Mouse (Mus musculus) forebrain, postnatal 0 days (tissue): ENCODE measurements around the gene Kcna5. TPM values are rescaled to one million over a fixed set of nuclear protein-coding genes. Genes with fewer than 3 reads are reported as not detected.

Experiments used
- ATAC-seq: fragments of 200-750 bp; cut with Nextera tagmentation; 2 replicates; pipeline ENCODE4 v1.8.0; 2017; ENCODE audit warnings: mild to moderate bottlenecking, moderate library complexity
- DNase-seq: peaks from one replicate; pipeline ENCODE4 v3.0.0-alpha.2; 2015
- H3K27ac ChIP-seq: fragments of 300-500 bp; sonication (generic); 2 replicates; pipeline ENCODE4 v1.5.1; 2014; ENCODE audit warnings: low read depth, mild to moderate bottlenecking, antibody characterized with exemption, low read length, moderate library complexity, mixed read lengths
- H3K27me3 ChIP-seq: fragments of 300-500 bp; sonication (generic); 2 replicates; pipeline ENCODE4 v1.6.1; 2014; ENCODE audit warnings: mild to moderate bottlenecking, low read length, mixed read lengths; ENCODE audit not compliant: insufficient read depth
- H3K36me3 ChIP-seq: fragments of 300-500 bp; sonication (generic); 2 replicates; pipeline ENCODE4 v1.6.1; 2014; ENCODE audit warnings: mild to moderate bottlenecking, moderate library complexity; ENCODE audit not compliant: insufficient read depth
- H3K4me1 ChIP-seq: fragments of 300-500 bp; sonication (generic); 2 replicates; pipeline ENCODE4 v1.6.1; 2014; ENCODE audit warnings: antibody characterized with exemption; ENCODE audit not compliant: insufficient read depth
- H3K4me2 ChIP-seq: fragments of 300-500 bp; sonication (generic); 2 replicates; pipeline ENCODE4 v1.6.1; 2014; ENCODE audit warnings: low read depth, mild to moderate bottlenecking, moderate library complexity
- H3K4me3 ChIP-seq: fragments of 300-500 bp; sonication (generic); 2 replicates; pipeline ENCODE4 v1.5.1; 2014; ENCODE audit warnings: low read depth, low read length, mixed read lengths
- H3K9ac ChIP-seq: fragments of 300-500 bp; sonication (generic); 2 replicates; pipeline ENCODE4 v1.6.1; 2014; ENCODE audit warnings: mild to moderate bottlenecking
- H3K9me3 ChIP-seq: fragments of 300-500 bp; sonication (generic); 2 replicates; pipeline ENCODE4 v1.6.1; 2016; ENCODE audit warnings: low read length
- CTCF ChIP-seq: sonication (generic); IDR thresholded peaks from 2 replicates; pipeline ENCODE4 v1.5.1; 2016; ENCODE audit warnings: antibody characterized with exemption, control low read depth, low read depth
- WGBS: fragments of 180-500 bp; shearing (Covaris S2); extraction: QIAGEN DNeasy Blood & Tissue Kit; methylation state at CpG from one replicate; pipeline ENCODE4 v1.1.7; 2014; 5-methylcytosine and 5-hydroxymethylcytosine counted together
- polyA plus RNA-seq: library from polyadenylated mRNA; unstranded; fragments of >200 nt; fragmentation: Nextera tagmentation; extraction: Ambion mirVana; gene quantifications from 2 replicates; pipeline ENCODE4 v1.2.1, GENCODE M21; 2015
- total RNA-seq: library from RNA; depleted of rRNA; stranded (reverse); fragments of >200 nt; gene quantifications from 2 replicates; pipeline ENCODE4 v1.2.3, GENCODE M21; 2014; rRNA removed

Gene Kcna5
- total RNA-seq (4.2 and 8.0 TPM in 2 replicates), polyA plus RNA-seq (2.4 and 3.7 TPM in 2 replicates)

- peak; percentile 90 for ATAC-seq
Measured at GRCm38 (mm10) chr6:126535208-126535910, at the start of gene Kcna5. Gene Kcna5, minus strand, starts transcription at chr6:126535412.

GRCm38 (mm10) chr6:126583075-126583474, 47.9 kb upstream of the Kcna5 start:
- peak; percentile 64 for TF ChIP-seq CTCF
- Histone ChIP-seq H3K27ac (no peak overlapping the region), H3K4me1 (no peaks in the 10 kb centered on the region), H3K27me3 (no peaks in the 10 kb centered on the region), H3K4me3 (no peak overlapping the region), H3K9me3 (no peaks in the 10 kb centered on the region), H3K4me2 (no peak overlapping the region), H3K9ac (no peak overlapping the region), H3K36me3 (no peaks in the 10 kb centered on the region)
- no peak for DNase-seq
- 66% methylated on average over 7 of the region's 7 CpGs for WGBS
- no peak for ATAC-seq

More at GRCm38 (mm10) chr6:126535208-126535910, at the start of gene Kcna5:
- Histone ChIP-seq H3K27me3 (peaks cover 9% of the 10 kb centered on the region), H3K4me3 (peak within 1 kb of the TSS; percentile 18), H3K36me3 (no peaks in the 10 kb centered on the region), H3K9me3 (no peaks in the 10 kb centered on the region), H3K9ac (peak within 1 kb of the TSS; percentile 31; the same call in 1 of the 2 replicates), H3K27ac (peak within 1 kb of the TSS; percentile 50; the same call in 1 of the 2 replicates), H3K4me2 (peak within 1 kb of the TSS; percentile 42), H3K4me1 (peaks cover 4% of the 10 kb centered on the region; the same call in 1 of the 2 replicates)
- WGBS: 4% methylated on average over 15 of the region's 15 CpGs
- TF ChIP-seq CTCF: no peak
- DNase-seq: peak; percentile 36

GRCm38 (mm10) chr6:126581632-126582031, 46.4 kb upstream of the Kcna5 start:
- H3K27ac ChIP-seq: no peak overlapping the region; the same call in 1 of the 2 replicates
- no peak for DNase-seq
- no peak overlapping the region for H3K4me2 ChIP-seq
- H3K27me3 ChIP-seq: no peaks in the 10 kb centered on the region
- TF ChIP-seq CTCF: no peak
- 74% methylated on average over 8 of the region's 8 CpGs for WGBS
- no peak overlapping the region for H3K4me3 ChIP-seq
- peak; percentile 58 for ATAC-seq
- no peaks in the 10 kb centered on the region for H3K4me1 ChIP-seq
- H3K36me3 ChIP-seq: no peaks in the 10 kb centered on the region
- H3K9ac ChIP-seq: no peak overlapping the region
- no peaks in the 10 kb centered on the region for H3K9me3 ChIP-seq

GRCm38 (mm10) chr6:126580571-126580970, 45.4 kb upstream of the Kcna5 start:
- WGBS: 81% methylated on average over 3 of the region's 3 CpGs
- ATAC-seq: no peak
- no peaks in the 10 kb centered on the region for H3K27me3 ChIP-seq
- no peak overlapping the region for H3K9ac ChIP-seq
- no peak overlapping the region for H3K4me2 ChIP-seq
- no peaks in the 10 kb centered on the region for H3K4me1 ChIP-seq
- no peaks in the 10 kb centered on the region for H3K9me3 ChIP-seq
- no peak overlapping the region for H3K4me3 ChIP-seq
- no peak for TF ChIP-seq CTCF
- no peak overlapping the region for H3K27ac ChIP-seq
- no peak for DNase-seq
- no peaks in the 10 kb centered on the region for H3K36me3 ChIP-seq

GRCm38 (mm10) chr6:126577415-126577814, 42.2 kb upstream of the Kcna5 start:
- ATAC-seq (no peak), DNase-seq (no peak)
- 82% methylated on average over 3 of the region's 3 CpGs for WGBS
- Histone ChIP-seq H3K27me3 (no peaks in the 10 kb centered on the region), H3K27ac (no peak overlapping the region), H3K9ac (no peak overlapping the region), H3K4me1 (no peaks in the 10 kb centered on the region), H3K36me3 (no peaks in the 10 kb centered on the region), H3K4me2 (no peak overlapping the region), H3K9me3 (no peaks in the 10 kb centered on the region), H3K4me3 (no peak overlapping the region)
- no peak for TF ChIP-seq CTCF

DNA sequence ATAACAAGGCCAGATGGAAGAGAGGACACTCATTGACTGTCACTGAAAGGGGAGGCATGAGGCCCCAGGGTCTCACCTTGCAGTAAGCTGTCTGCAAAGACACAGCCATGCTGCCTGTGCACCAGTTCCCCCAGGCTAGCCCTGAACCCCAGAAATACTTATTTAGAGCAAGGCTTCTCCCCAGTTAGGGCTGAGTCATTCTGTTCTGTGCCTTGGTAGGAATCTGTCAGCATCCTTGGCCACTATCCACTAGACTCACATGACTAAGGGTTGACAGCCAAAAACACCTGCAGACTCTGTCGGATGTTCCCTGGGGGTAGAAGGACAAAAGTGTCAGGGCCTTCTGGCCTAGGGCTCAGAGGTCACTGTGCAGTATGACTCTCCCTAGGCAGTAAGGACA, 41.4 kb upstream of the Kcna5 start:
- H3K9ac ChIP-seq: no peak overlapping the region
- H3K4me2 ChIP-seq: no peak overlapping the region
- no peaks in the 10 kb centered on the region for H3K36me3 ChIP-seq
- H3K4me3 ChIP-seq: no peak overlapping the region
- TF ChIP-seq CTCF: no peak
- H3K27ac ChIP-seq: no peak overlapping the region
- H3K9me3 ChIP-seq: no peaks in the 10 kb centered on the region
- 79% methylated on average over 1 of the region's 1 CpGs for WGBS
- H3K4me1 ChIP-seq: no peaks in the 10 kb centered on the region
- no peaks in the 10 kb centered on the region for H3K27me3 ChIP-seq
- ATAC-seq (no peak), DNase-seq (no peak)

GRCm38 (mm10) chr6:126574778-126575177, 39.6 kb upstream of the Kcna5 start:
- no peak for ATAC-seq
- TF ChIP-seq CTCF: no peak

More at GRCm38 (mm10) chr6:126574778-126575177, 39.6 kb upstream of the Kcna5 start:
- Histone ChIP-seq H3K9ac (no peak overlapping the region), H3K27me3 (no peaks in the 10 kb centered on the region), H3K4me1 (no peaks in the 10 kb centered on the region), H3K36me3 (no peaks in the 10 kb centered on the region), H3K9me3 (no peaks in the 10 kb centered on the region), H3K27ac (no peak overlapping the region), H3K4me2 (no peak overlapping the region), H3K4me3 (no peak overlapping the region)
- WGBS: 86% methylated on average over 7 of the region's 7 CpGs
- no peak for DNase-seq
